Mouse (Mus musculus) G1E (cell line): Measurements from ENCODE around the gene Cers6.

Experiments used
- CTCF ChIP-seq: IDR thresholded peaks from 2 replicates; pipeline ENCODE4 v1.5.1; 2012; ENCODE audit warnings: low read depth, low read length, inconsistent platforms, mixed read lengths
- GATA1 ChIP-seq: IDR thresholded peaks from 2 replicates; pipeline ENCODE4 v1.6.1; 2012; ENCODE audit warnings: borderline replicate concordance, low read length, inconsistent platforms, mixed read lengths
- GATA2 ChIP-seq: IDR thresholded peaks from 2 replicates; pipeline ENCODE4 v1.6.1; 2012; ENCODE audit warnings: low read depth, low read length, inconsistent platforms, borderline replicate concordance
- TAL1 ChIP-seq: conservative IDR thresholded peaks from 2 replicates; pipeline ENCODE4 v1.6.1; 2012; ENCODE audit warnings: low read depth, low read length, inconsistent platforms, mixed read lengths

GRCm38 (mm10) chr2:69150841-69151240, 289.6 kb downstream of the Cers6 start:
- TF ChIP-seq CTCF (no peak), GATA1 (no peak), TAL1 (no peak), GATA2 (no peak)
